ENCODE assay signal across 8 mouse cellular contexts in the genomic region with DNA sequence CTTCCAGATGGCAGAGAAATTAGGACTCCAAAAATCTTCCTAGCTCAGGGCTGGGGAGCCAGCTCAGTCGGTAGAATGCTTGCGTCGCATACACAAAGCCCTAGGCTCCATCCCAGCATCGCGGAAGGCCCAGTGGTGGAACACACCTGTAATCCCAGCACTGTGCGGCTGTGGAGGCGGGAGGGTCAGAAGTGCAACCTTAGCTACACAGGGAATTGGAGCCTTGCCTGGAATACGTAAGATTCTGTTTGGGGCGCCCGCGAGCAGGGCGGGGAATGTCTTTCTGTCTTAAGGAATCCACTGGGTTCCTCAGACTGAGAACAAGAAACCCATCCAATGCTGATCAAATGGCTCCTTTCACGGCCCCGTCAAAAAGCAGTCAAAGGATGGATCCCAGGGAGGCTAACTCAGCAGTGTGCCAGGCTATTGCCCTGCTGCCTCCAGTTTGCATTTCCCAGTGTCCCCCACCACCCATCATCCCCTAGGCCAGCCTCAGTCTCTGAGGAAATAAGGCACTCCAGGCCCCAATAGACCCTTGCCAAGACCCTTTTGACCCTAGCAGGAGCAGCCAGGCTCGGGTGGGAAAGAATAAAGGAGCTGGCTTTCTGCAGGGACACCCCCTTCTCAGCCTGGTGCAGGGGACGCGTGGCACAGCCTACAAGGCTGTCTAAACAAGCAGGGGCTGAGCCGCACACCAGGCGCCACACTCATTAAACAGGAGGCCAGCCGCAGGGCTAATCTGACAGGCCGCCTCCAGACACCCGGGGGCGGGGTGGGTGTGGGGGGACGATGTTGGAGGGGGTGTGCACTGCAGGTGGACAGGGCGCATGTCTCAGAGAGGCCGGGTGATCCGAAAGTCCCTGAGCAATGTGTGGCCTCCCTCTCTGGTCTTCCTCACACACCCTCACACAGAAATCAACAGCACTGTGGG.
A peak's percentile ranks its signal among the peaks of the same experiment; 100 is the strongest.
DNase-seq lines count a peak whose midpoint lies in the region; ATAC-seq lines count a peak whose summit lies in the region.

No protein-coding gene starts in this region.

- 20% methylated on average over 27 of the region's 27 CpGs for WGBS in limb, embryonic 12.5 days

- H3K4me2 ChIP-seq in limb, embryonic 12.5 days = peak overlapping the region; percentile 21

- peaks cover 67% of the 10 kb centered on the region for H3K27me3 ChIP-seq in limb, embryonic 12.5 days

- peaks cover 23% of the 10 kb centered on the region for H3K4me1 ChIP-seq in limb, embryonic 12.5 days (replicated peaks)

- no peaks in the 10 kb centered on the region for H3K9me3 ChIP-seq in limb, embryonic 12.5 days

- no peaks in the 10 kb centered on the region for H3K36me3 ChIP-seq in limb, embryonic 12.5 days

- peak; percentile 66 for ATAC-seq in limb, embryonic 12.5 days (ENCODE audit: insufficient number of reproducible peaks, insufficient read depth, low FRiP score, low TSS enrichment, low read depth)

- H3K27ac ChIP-seq in limb, embryonic 12.5 days = peak overlapping the region; percentile 80

- no peak overlapping the region for H3K9ac ChIP-seq in limb, embryonic 12.5 days (replicated peaks)

- DNase-seq in adrenal gland, postnatal 10 days = peak; percentile 4
- no peak for DNase-seq in adrenal gland, postnatal 36 days
- peak; percentile 10 for DNase-seq in ovary, postnatal 36 days (ENCODE audit: low spot score)
- DNase-seq in ovary, postnatal 10 days (ENCODE audit: low spot score) = no peak
- DNase-seq in thymus, postnatal 14 days = no peak
- no peak for DNase-seq in spleen, postnatal 14 days (ENCODE audit: low spot score in 2 of 2)
- no peak for DNase-seq in layer of hippocampus, adult 9-10 months (ENCODE audit: low spot score)

- H3K4me3 ChIP-seq in limb, embryonic 12.5 days (replicated peaks) = no peak overlapping the region

Comparison
In these comparisons a context has a peak if more than half of its experiments do, and no peak if none do; other contexts are left out.
1. DNase-seq: peak in adrenal gland, postnatal 10 days (single experiment) and ovary, postnatal 36 days (single experiment); none in adrenal gland, postnatal 36 days (0 of 2), ovary, postnatal 10 days (single experiment), thymus, postnatal 14 days (single experiment), spleen, postnatal 14 days (0 of 2) and layer of hippocampus, adult 9-10 months (single experiment).